8 mouse cellular contexts compared by ENCODE assay signal in genomic region chr15:86236252-86236651, GRCm38 (mm10). TPM values are rescaled to one million over a fixed set of nuclear protein-coding genes. Genes with fewer than 3 reads are reported as not detected.
DNase-seq lines count a peak whose midpoint lies in the region; ATAC-seq and TF ChIP-seq lines count a peak whose summit lies in the region.
"Had no signal": no experiment of that assay in that cellular context is flagged by ENCODE, and none has a peak within 500 bp of the region (broad histone marks: within the 10 kb centered on the region; RNA-seq: fewer than 3 reads in every experiment).

No protein-coding gene starts in this region.

- 36% methylated on average over 4 of the region's 4 CpGs for WGBS in kidney, adult 2 months
- 33% methylated on average over 4 of the region's 4 CpGs for WGBS in kidney, embryonic 16.5 days
- WGBS in forebrain, embryonic 14.5 days = 36% methylated on average over 4 of the region's 4 CpGs
- WGBS in liver, postnatal 0 days (ENCODE audit: insufficient replicate concordance) = 28% methylated on average over 4 of the region's 4 CpGs

- H3K9ac ChIP-seq in kidney, embryonic 16.5 days (replicated peaks; ENCODE audit: low read length) = no peak overlapping the region
- no peak overlapping the region for H3K9ac ChIP-seq in ES-Bruce4 (ENCODE audit: low read depth, poor library complexity, severe bottlenecking)
- no peak overlapping the region for H3K9ac ChIP-seq in forebrain, embryonic 14.5 days (ENCODE audit: low read length)
- no peak overlapping the region for H3K9ac ChIP-seq in liver, postnatal 0 days (replicated peaks)
- H3K9ac ChIP-seq: limb, embryonic 12.5 days had no signal

- H3K27me3 ChIP-seq in kidney, adult 2 months (replicated peaks; ENCODE audit: control insufficient read depth, insufficient read depth, low read length) = no peaks in the 10 kb centered on the region
- H3K27me3 ChIP-seq in kidney, embryonic 16.5 days (ENCODE audit: insufficient read depth, low read length) = no peaks in the 10 kb centered on the region
- no peaks in the 10 kb centered on the region for H3K27me3 ChIP-seq in ES-Bruce4 (ENCODE audit: control insufficient read depth, insufficient read depth, low read length, poor library complexity, severe bottlenecking)
- no peaks in the 10 kb centered on the region for H3K27me3 ChIP-seq in forebrain, embryonic 14.5 days (replicated peaks; ENCODE audit: control insufficient read depth, insufficient read depth, low read length)
- no peaks in the 10 kb centered on the region for H3K27me3 ChIP-seq in liver, postnatal 0 days (ENCODE audit: insufficient read depth, low read length)
- H3K27me3 ChIP-seq: limb, embryonic 12.5 days had no signal

- H3K9me3 ChIP-seq in kidney, embryonic 16.5 days (ENCODE audit: low read length) = no peaks in the 10 kb centered on the region
- H3K9me3 ChIP-seq in ES-Bruce4 (replicated peaks; ENCODE audit: control insufficient read depth, insufficient read depth, low read length, poor library complexity, severe bottlenecking) = no peaks in the 10 kb centered on the region
- no peaks in the 10 kb centered on the region for H3K9me3 ChIP-seq in forebrain, embryonic 14.5 days (replicated peaks; ENCODE audit: control insufficient read depth, low read length)
- no peaks in the 10 kb centered on the region for H3K9me3 ChIP-seq in liver, postnatal 0 days (ENCODE audit: low read length)
- H3K9me3 ChIP-seq: limb, embryonic 12.5 days had no signal

- no peak overlapping the region for H3K4me3 ChIP-seq in kidney, adult 2 months (ENCODE audit: insufficient read depth, low read depth, low read length)
- H3K4me3 ChIP-seq in kidney, embryonic 16.5 days (ENCODE audit: low read length) = no peak overlapping the region
- no peak overlapping the region for H3K4me3 ChIP-seq in ES-Bruce4 (ENCODE audit: low read depth, low read length)
- H3K4me3 ChIP-seq in forebrain, embryonic 14.5 days (ENCODE audit: low read depth, low read length) = no peak overlapping the region
- no peak overlapping the region for H3K4me3 ChIP-seq in liver, postnatal 0 days (ENCODE audit: low read depth, low read length)
- H3K4me3 ChIP-seq: limb, embryonic 12.5 days had no signal

- no peak for TF ChIP-seq POLR2A in kidney, adult 2 months (IDR thresholded peaks at IDR 0.05; ENCODE audit: low read depth, low read length)
- TF ChIP-seq POLR2A in ES-Bruce4 (IDR thresholded peaks at IDR 0.05; ENCODE audit: insufficient read depth, low read length) = no peak

- no peak overlapping the region for H3K27ac ChIP-seq in kidney, adult 2 months (ENCODE audit: insufficient read depth, low read depth, low read length)
- H3K27ac ChIP-seq in kidney, embryonic 16.5 days (ENCODE audit: low read length) = no peak overlapping the region
- H3K27ac ChIP-seq in ES-Bruce4 (ENCODE audit: insufficient read depth, low read length) = no peak overlapping the region
- H3K27ac ChIP-seq in forebrain, embryonic 14.5 days (ENCODE audit: low read depth, low read length) = no peak overlapping the region
- H3K27ac ChIP-seq in liver, postnatal 0 days (ENCODE audit: low read depth) = no peak overlapping the region
- H3K27ac ChIP-seq: limb, embryonic 12.5 days had no signal

- DNase-seq in kidney, adult 2 months = peak; percentile 60
- DNase-seq in adrenal gland, postnatal 36 days = peak; percentile 63 to 79
- peak; percentile 54 for DNase-seq in forebrain, embryonic 14.5 days (ENCODE audit: low spot score)
- peak; percentile 69 for DNase-seq in liver, postnatal 0 days
- DNase-seq in right cerebral cortex, adult 2 months (ENCODE audit: low spot score in 2 of 2) = peak; percentile 67 to 76

- H3K4me1 ChIP-seq in kidney, adult 2 months (ENCODE audit: control insufficient read depth, insufficient read depth, low read length) = no peaks in the 10 kb centered on the region; the same call in 1 of the 2 replicates
- no peaks in the 10 kb centered on the region for H3K4me1 ChIP-seq in kidney, embryonic 16.5 days (ENCODE audit: insufficient read depth, low read length)
- no peaks in the 10 kb centered on the region for H3K4me1 ChIP-seq in ES-Bruce4 (ENCODE audit: control insufficient read depth, insufficient read depth, low read length)
- 0 out of 2 replicates have a peak, but pooled peaks cover 4% of the 10 kb centered on the region for H3K4me1 ChIP-seq in forebrain, embryonic 14.5 days (ENCODE audit: control insufficient read depth, insufficient read depth, low read length)
- H3K4me1 ChIP-seq in liver, postnatal 0 days (ENCODE audit: insufficient read depth) = no peaks in the 10 kb centered on the region

- H3K36me3 ChIP-seq in kidney, adult 2 months (ENCODE audit: control insufficient read depth, insufficient read depth, low read length) = no peaks in the 10 kb centered on the region
- peaks cover 12% of the 10 kb centered on the region for H3K36me3 ChIP-seq in kidney, embryonic 16.5 days (ENCODE audit: insufficient read depth, low read length)
- no peaks in the 10 kb centered on the region for H3K36me3 ChIP-seq in ES-Bruce4 (ENCODE audit: control insufficient read depth, insufficient read depth, low read length, poor library complexity, severe bottlenecking)
- peaks cover 6% of the 10 kb centered on the region; the same call in 1 of the 2 replicates for H3K36me3 ChIP-seq in forebrain, embryonic 14.5 days (ENCODE audit: control insufficient read depth, insufficient read depth, low read length)
- 0 out of 2 replicates have a peak, but pooled peaks cover 6% of the 10 kb centered on the region for H3K36me3 ChIP-seq in liver, postnatal 0 days (replicated peaks; ENCODE audit: insufficient read depth, low read length)

- no peak for TF ChIP-seq EP300 in ES-Bruce4 (IDR thresholded peaks at IDR 0.05; ENCODE audit: insufficient read depth, low read depth, low read length)
- TF ChIP-seq EP300 in liver, postnatal 0 days (IDR thresholded peaks at IDR 0.05; ENCODE audit: low read depth) = no peak

- no peak for ATAC-seq in kidney, embryonic 16.5 days (ENCODE audit: low FRiP score, low TSS enrichment)
- no peak for ATAC-seq in forebrain, embryonic 14.5 days
- no peak for ATAC-seq in liver, postnatal 0 days

- no peak overlapping the region for H3K4me2 ChIP-seq in kidney, embryonic 16.5 days (replicated peaks; ENCODE audit: low read depth, low read length)
- H3K4me2 ChIP-seq in forebrain, embryonic 14.5 days (ENCODE audit: low read length) = no peak overlapping the region
- no peak overlapping the region for H3K4me2 ChIP-seq in liver, postnatal 0 days (ENCODE audit: low read depth, low read length)
- H3K4me2 ChIP-seq: limb, embryonic 12.5 days had no signal

- TF ChIP-seq CTCF in kidney, adult 2 months (conservative IDR thresholded peaks at IDR 0.05; ENCODE audit: insufficient read depth, insufficient read length, low read depth, low read length) = peak; percentile 83
- peak; percentile 87 for TF ChIP-seq CTCF in ES-Bruce4 (IDR thresholded peaks at IDR 0.05; ENCODE audit: low read depth, low read length)
- TF ChIP-seq CTCF in liver, postnatal 0 days (IDR thresholded peaks at IDR 0.05; ENCODE audit: low read depth) = peak; percentile 85

RNA-seq across cellular contexts. Expression of gene Tbc1d22a, which starts 22.0 kb away (rescaled TPM):
- polyA plus RNA-seq in kidney, adult 2 months (2012; rRNA removed) = 31.7 and 34.5 TPM in 2 replicates
- 16.5 and 16.6 TPM in 2 replicates for polyA plus RNA-seq in kidney, embryonic 16.5 days (2015; fragmentation: Nextera tagmentation; extraction: Ambion mirVana)
- polyA plus RNA-seq in ES-Bruce4 (2011; ENCODE audit: insufficient read depth, insufficient read length, low read depth, missing spikeins) = 14.1 and 16.7 TPM in 2 replicates
- 10 to 100 TPM; 28.9 to 35.6 TPM for total RNA-seq in adrenal gland, postnatal 36 days (2021)
- 8.0 and 9.4 TPM in 2 replicates for polyA plus RNA-seq in forebrain, embryonic 14.5 days (2014; fragmentation: Nextera tagmentation; extraction: Ambion mirVana)
- polyA plus RNA-seq in liver, postnatal 0 days (2015; fragmentation: Nextera tagmentation; extraction: Ambion mirVana) = 6.0 and 6.4 TPM in 2 replicates

RNA-seq across cellular contexts. Expression of gene Cerk, which starts 50.3 kb away (rescaled TPM):
- polyA plus RNA-seq in kidney, adult 2 months (2012; rRNA removed) = 19.7 and 20.8 TPM in 2 replicates
- polyA plus RNA-seq in kidney, embryonic 16.5 days (2015; fragmentation: Nextera tagmentation; extraction: Ambion mirVana) = 13.6 and 13.7 TPM in 2 replicates
- polyA plus RNA-seq in ES-Bruce4 (2011; ENCODE audit: insufficient read depth, insufficient read length, low read depth, missing spikeins) = 4.2 and 5.5 TPM in 2 replicates
- total RNA-seq in adrenal gland, postnatal 36 days (2021) = 10 to 100 TPM; 27.1 to 74.2 TPM
- polyA plus RNA-seq in forebrain, embryonic 14.5 days (2014; fragmentation: Nextera tagmentation; extraction: Ambion mirVana) = 20.8 and 21.3 TPM in 2 replicates
- polyA plus RNA-seq in liver, postnatal 0 days (2015; fragmentation: Nextera tagmentation; extraction: Ambion mirVana) = 5.5 and 6.1 TPM in 2 replicates
